Mouse (Mus musculus) left cerebral cortex, adult 11 months (tissue): ENCODE data around the gene Wdr66.
"Not testable (repeated sequence)": the region's sequence is repeated elsewhere in the genome, so short reads cannot be mapped to it uniquely, and the experiment has no call there.

ENCODE experiments used
- DNase-seq: peaks from one replicate; pipeline ENCODE4 v3.0.0; 2022; ENCODE audit warnings: low spot score

Wdr66 gene

DNA sequence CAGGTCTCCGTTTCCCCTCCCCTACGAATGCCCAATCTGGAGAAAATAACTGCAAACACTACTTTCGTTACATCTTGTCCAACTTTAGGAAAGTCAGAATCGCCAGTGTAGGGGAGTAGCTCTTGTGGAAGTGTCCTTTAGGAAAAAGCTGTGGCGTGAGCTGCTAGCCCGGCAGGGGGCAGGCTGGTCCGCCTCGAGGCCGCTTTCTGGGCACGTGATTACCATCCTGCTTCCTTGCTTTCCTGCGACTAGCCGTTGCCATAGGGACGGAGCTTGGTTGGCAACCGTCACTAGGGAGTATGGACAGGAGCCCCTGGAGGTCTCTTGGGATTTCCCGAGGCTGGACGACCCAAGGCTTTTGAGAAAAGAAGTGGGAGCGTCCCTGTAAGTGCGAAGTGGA, at the start of gene Wdr66:
TSS of gene Wdr66 (plus strand) at position 269 of the 400 bp plus-strand sequence.
- DNase-seq: peak; percentile 80

GRCm38 (mm10) chr5:123202771-123203170, 49.1 kb upstream of the Wdr66 start:
- DNase-seq: not testable (repeated sequence)

DNA sequence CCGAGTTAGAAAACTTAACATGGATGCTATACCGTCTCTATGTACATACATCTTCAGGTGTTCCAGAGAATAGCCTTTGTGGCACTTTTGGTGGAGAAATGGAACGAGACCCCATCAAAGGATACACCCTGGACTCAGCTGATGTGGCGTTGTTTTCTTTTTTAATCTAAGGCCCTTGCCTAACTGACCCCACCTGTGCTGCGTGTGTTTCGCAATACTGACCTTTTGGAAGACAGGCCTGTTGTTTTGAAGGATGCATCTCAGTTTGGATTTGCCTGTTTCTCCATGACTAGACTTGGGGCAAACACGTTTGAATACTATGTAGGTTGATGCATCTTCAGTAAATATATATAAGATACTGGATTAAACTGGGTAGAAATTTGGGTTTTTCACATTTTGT, 48.3 kb upstream of the Wdr66 start:
- DNase-seq: not testable (repeated sequence)

- DNase-seq: not testable (repeated sequence)
Measured at GRCm38 (mm10) chr5:123222346-123223050, 29.4 kb upstream of the Wdr66 start.

DNA sequence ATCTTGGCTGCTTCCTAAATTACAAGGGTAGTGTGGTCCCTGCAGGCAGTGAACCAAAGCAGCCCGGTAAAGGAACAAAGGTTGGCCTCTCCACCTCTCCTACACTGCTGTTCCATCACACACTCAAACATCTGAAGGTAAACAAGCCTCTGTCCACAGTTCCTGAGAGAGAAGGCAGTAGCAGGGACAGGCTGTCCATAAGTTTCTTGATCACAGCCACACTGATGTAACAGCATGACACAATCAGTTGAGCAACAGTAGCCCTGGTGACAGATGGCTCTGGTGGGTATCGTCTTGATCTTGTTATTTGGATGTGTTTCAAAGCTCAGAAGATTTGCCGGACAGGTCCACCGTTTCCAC, 28.9 kb upstream of the Wdr66 start:
- no peak for DNase-seq

DNA sequence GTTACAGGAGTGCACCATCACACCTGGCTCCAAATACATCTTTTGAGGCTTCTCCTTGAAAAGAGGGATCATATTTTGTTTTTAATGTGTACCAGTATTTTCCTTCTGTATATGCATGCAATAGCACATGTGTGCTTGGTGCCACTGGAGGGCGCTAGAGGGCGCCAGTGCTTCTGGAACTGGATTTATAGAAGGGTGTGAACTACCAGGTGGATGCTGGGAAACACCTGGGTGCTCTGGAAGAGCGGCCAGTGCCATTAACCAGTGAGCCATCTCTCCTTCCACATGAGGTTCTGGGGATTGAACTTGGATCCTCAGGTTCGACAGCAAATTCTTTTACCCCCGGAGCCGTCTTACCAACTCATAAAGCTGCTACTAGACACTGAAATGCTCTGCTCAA, 28.0 kb upstream of the Wdr66 start:
- DNase-seq: not testable (repeated sequence)

DNA sequence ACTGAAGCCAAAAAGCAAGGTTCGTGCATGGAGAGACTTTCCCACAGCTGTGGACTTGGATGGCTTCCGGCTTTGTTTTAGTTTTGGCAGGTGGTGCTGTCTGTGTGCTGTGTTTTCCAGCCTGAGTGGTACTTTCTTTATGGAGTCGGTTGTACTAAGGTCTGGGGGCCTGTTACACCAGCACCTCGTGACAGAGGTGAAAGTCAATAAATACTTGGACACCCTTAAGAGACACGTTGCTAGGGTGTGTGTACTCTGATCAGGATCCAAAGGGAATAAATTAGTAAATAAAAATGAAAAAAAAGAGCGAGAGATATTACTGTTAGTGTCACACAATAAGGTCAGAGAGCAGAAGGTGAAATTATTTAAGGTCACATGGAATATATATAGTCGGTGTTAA, 25.1 kb upstream of the Wdr66 start:
- no peak for DNase-seq

GRCm38 (mm10) chr5:123227762-123228523, 24.0 kb upstream of the Wdr66 start:
- DNase-seq: peak; percentile 93

GRCm38 (mm10) chr5:123228524-123228922, 23.4 kb upstream of the Wdr66 start:
- DNase-seq: no peak

- no peak for DNase-seq
Measured at GRCm38 (mm10) chr5:123229296-123229695, 22.6 kb upstream of the Wdr66 start.

DNA sequence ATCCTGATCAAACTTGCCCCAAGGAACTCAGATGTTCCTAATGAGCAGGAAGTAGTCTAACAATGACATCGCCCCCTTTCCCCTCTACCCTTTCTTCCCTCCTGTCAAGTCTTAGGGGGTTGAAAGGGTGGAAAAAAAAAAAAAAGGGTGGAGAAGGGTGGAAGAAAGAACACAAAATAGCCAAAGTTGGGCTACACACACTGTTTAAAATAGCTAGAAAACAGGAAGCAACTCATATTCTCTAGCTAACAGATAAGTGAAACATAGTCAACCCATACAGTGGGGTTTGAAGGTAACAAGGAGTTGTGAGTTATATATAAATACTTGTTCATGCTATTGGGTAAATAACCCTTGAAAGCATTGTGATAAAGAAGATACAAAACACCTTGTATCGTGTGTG, 19.7 kb upstream of the Wdr66 start:
- DNase-seq: no peak

GRCm38 (mm10) chr5:123235731-123236130, 16.2 kb upstream of the Wdr66 start:
- no peak for DNase-seq

- peak; percentile 37 for DNase-seq
Measured at GRCm38 (mm10) chr5:123236426-123236825, 15.5 kb upstream of the Wdr66 start.

DNA sequence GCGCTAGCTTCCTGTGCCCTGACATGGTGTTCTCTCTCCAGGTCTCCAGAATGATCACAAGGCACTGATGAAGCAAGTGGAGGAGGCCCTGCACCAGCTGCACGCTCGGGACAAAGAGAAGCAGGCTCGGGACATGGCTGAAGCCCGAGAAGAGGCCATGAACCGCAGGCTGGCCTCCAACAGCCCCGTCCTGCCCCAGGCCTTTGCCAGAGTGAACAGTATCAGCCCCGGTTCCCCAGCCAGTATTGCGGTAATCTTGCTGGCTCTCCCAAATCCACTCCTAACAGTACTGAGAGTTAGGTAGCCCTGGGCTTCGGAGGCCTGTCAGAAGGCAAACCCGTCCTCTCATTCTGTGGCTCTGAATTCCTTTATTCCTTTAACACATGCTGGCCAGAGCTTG, 12.4 kb upstream of the Wdr66 start:
- DNase-seq: no peak

- DNase-seq: no peak
Measured at GRCm38 (mm10) chr5:123245518-123245917, 6.4 kb upstream of the Wdr66 start.

DNA sequence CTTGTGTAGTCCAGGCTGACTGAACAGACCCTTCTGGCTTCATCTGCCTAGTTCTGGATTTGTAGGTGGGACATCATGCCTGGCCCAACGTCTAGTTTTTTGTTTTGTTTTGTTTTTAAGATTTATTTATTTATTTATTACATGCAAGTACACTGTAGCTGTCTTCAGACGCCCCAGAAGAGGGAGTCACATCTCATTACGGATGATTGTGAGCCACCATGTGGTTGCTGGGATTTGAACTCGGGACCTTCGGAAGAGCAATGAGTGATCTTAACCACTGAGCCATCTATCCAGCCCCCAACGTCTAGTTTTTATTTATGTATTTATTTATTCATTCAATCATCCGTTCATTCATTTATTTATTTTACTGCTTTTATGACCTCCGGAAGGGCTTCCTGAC, 512 bp upstream of the Wdr66 start:
- no peak for DNase-seq

- peak; percentile 36 for DNase-seq
Measured at GRCm38 (mm10) chr5:123256841-123257755, 5.2 kb downstream of the Wdr66 start.

DNA sequence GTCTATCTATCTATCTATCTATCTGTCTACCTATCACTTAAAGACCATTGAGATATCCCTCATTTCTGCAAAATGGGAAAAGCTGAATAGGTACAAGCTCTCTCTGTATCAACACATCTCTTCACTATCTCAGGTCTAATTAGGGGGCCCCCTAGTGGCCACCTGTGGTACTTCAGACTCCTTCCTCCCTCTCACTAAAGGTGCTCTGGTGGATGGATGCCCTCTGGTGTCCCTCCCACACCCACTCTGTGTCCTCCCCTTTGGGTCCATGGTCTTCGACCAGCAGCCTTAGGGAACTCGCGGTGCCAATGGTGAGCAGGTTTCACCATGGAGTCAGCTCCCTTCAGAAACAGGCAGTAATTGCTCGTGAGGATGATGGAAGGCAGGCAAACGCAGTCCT, 7.1 kb downstream of the Wdr66 start:
- no peak for DNase-seq

DNA sequence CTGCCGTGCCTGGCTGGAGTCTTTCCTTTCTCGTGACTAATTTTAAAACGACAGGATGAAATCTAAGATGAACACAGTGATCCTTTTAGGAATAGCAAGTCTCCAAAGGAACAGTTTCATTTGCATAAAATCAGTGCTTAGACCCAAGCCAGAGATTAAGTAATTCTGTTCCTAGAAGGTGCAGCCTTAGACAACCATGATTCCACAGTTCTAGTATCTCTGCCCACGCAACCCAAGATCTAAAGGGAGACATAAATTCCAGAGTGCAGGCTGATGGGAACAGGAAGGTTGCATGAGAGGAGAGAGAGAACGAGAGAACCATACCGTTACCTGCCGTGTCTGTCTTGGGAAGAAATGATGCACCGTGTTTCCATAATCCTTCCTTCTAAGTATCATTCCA, 8.8 kb downstream of the Wdr66 start:
- DNase-seq: no peak

GRCm38 (mm10) chr5:123266909-123267308, 15.0 kb downstream of the Wdr66 start:
- no peak for DNase-seq

- DNase-seq: no peak
Measured at GRCm38 (mm10) chr5:123268477-123269474, 16.9 kb downstream of the Wdr66 start.
